Mouse (Mus musculus): ENCODE data around the gene Ick. TPM values are rescaled to one million over a fixed set of nuclear protein-coding genes. Genes with fewer than 3 reads are reported as not detected.

Ick gene
- total RNA-seq, 2 experiments from 2014 or later: 15.7 to 16.6 TPM

- DNase-seq (ENCODE audit: low spot score in 2 of 2): no peak
Measured at GRCm38 (mm10) chr9:78103965-78104560, 4.9 kb upstream of the Ick start.

DNA sequence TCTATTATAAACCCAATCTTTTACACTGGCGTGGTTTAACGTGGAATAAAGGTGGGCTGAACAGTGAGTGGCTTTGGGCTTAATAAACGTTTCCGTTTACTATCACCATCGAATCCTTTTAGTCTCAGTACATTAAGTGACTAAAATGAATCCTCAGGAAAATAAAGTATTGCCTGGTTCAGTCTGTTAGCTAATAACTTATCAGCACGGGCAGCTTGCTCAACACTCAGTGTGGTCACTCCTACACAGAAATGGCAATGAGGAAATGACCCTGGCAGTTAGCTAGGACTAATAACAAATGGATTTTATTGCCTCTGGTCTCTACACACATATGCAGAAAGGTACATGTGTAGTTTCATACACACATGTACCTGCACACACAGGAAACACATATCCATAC lies 4.0 kb upstream of the Ick start:
- no peak for DNase-seq (ENCODE audit: low spot score in 2 of 2)

- DNase-seq (ENCODE audit: low spot score in 2 of 2): no peak
Measured at GRCm38 (mm10) chr9:78105501-78105932, 3.5 kb upstream of the Ick start.

DNA sequence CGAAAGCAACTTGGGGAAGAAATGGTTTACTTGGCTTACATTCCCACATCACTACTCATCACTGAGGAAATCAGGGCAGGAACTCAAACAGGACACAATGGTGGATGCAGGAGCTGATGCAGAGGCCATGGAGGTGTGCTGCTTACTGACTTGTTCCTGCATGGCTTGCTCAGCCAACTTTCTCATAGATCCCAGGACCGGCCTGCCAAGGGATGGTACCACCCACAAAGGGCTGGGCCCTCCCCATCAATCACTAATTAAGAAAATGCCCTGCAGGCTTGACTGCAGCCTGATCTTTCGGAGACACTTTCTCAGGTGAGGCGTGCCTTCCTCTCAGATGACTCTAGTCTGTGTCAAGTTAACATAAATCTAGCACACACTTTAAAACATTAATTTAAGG lies 2.2 kb upstream of the Ick start:
- no peak for DNase-seq (ENCODE audit: low spot score in 2 of 2)

GRCm38 (mm10) chr9:78107582-78107911 lies 1.4 kb upstream of the Ick start:
- no peak for DNase-seq (ENCODE audit: low spot score in 2 of 2)

- peak; percentile 74 to 77 for DNase-seq (ENCODE audit: low spot score in 2 of 2)
Measured at GRCm38 (mm10) chr9:78107912-78108795, 838 bp upstream of the Ick start.

DNA sequence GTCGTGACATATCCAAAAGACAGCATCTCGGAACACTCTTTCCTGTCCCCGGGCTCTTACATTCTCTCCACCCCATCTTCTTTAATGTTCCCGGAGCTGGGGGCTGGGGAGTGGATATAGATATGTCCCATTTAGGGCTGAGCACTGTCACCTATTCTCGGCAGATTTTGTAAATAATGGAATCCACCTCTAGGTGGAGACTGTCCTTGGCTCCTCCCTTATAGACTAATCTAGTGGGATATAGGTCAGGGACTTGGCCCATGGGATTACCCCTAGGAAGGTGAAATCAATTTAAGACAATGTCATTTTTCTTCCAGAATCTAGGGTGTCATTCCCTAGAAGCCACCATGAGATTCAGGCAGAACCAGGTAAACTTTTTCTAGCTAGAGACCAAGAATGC lies 664 bp downstream of the Ick start:
- DNase-seq (ENCODE audit: low spot score in 2 of 2): no peak

DNA sequence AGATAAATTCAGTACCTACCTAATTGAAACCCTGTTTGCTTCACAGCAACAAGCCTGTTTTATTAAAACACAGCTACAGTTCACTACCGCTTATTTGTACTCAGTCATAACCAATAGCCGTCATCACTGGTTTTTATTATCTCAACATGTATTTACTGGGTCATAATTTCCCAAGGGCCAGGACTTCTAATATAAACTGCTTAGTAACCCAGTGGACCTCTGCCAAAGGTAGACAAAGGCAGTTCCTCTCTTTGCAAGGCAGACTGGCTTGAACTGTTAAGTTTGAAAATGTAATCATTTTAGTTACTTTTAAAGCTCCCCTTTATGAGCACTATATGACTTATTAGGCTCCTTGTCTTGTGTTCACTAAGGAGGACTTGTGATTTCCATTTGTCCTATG lies 2.5 kb downstream of the Ick start:
- no peak for DNase-seq (ENCODE audit: low spot score in 2 of 2)

DNA sequence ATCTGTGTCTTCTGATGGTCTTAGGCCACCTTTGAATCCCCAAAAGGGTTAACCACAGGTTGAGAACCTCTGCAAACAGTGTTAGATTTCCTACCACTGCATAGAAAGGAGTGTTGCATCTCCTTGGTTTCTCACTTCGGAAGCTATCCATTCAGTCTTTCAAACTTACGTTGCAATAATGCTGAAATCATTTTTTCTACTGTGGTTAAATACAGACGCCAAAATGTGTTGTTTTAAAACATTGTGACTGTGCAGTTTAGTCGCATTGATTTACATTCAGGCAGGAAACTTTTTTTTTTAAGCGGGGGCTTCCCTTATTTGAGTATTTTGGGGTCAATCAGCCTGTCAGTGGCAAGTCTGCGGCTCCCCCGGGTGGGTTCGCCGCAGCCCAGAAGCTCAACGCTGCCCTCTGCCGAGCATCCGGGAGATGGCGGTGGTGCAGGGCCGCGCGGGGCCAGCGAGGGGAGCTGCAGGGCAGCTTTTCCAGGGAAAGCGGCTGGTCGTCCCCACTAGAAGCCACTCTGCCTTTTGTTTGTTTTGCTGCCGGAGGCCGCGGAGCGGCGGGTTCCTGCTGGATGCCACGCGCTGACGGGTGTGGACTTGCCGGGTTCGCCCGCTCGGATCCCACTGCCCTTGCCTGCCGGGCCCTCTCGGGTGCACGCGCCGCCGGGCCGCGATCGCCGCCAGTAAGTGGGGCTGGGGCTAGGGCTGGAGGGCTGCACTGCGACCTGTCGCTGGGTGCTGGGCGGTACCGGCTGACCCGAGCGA lies 4.0 kb downstream of the Ick start:
- peak; percentile 93 to 95 for DNase-seq (ENCODE audit: low spot score in 2 of 2)

DNA sequence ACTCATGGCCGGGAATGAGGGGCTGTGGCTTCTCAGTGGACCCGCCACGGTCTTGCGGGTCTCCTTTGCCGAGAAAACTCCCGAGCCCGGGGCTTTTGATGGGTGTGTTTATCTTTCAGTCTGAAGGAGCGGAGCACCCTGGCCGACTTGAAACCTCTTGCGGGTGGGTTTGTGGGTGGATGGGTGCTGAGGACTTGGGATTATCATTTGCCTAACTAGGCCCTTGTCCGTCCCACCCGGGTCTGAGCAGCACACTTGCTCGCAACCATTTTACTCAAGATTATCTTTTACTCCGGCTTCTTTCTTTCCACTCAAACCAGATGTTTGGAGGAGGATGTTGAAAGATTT lies 4.5 kb downstream of the Ick start:
- no peak for DNase-seq (ENCODE audit: low spot score in 2 of 2)

DNA sequence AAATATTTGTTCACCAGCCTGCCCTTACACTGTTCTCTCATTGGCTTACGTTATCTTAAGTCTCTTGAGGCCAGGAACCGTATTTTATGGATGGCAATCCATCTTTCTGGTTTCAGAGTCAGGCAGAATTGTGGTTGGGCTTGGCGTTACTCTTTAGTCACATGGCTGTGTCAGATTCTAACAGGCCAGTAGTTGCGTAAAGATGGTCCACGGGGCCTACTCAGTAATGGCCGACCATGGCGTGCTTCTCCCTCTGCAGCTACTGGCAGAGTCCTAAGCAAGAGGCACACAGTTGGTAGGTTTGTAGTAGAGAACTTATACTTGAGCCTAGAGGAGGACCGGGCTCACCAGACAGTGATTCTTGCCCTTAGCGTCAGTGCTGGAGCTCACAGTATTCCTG lies 6.8 kb downstream of the Ick start:
- DNase-seq (ENCODE audit: low spot score in 2 of 2): no peak

GRCm38 (mm10) chr9:78117690-78118089 lies 8.7 kb downstream of the Ick start:
- DNase-seq (ENCODE audit: low spot score in 2 of 2): no peak

DNA sequence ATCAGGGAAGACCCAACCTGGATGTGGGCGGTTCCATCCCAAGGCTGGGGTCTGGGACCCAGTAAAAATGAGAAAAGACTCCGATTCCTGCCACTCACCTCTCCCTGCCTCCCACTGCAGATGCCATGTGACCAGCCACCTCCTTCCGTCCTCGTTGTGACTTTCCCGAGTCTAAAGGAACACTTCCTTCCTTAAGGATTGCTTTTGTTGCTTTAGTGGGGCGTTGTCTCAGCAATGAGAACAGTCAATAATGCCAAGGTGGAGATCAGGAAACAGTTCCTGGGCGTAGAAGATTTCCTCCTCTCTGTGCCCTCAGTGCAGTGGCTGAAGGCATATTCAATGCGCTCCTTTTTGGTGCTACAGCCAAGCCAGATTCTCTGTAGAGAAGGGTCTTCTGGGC lies 12.4 kb downstream of the Ick start:
- no peak for DNase-seq (ENCODE audit: low spot score in 2 of 2)

- no peak for DNase-seq (ENCODE audit: low spot score in 2 of 2)
Measured at GRCm38 (mm10) chr9:78121985-78122384, 13.0 kb downstream of the Ick start.

DNA sequence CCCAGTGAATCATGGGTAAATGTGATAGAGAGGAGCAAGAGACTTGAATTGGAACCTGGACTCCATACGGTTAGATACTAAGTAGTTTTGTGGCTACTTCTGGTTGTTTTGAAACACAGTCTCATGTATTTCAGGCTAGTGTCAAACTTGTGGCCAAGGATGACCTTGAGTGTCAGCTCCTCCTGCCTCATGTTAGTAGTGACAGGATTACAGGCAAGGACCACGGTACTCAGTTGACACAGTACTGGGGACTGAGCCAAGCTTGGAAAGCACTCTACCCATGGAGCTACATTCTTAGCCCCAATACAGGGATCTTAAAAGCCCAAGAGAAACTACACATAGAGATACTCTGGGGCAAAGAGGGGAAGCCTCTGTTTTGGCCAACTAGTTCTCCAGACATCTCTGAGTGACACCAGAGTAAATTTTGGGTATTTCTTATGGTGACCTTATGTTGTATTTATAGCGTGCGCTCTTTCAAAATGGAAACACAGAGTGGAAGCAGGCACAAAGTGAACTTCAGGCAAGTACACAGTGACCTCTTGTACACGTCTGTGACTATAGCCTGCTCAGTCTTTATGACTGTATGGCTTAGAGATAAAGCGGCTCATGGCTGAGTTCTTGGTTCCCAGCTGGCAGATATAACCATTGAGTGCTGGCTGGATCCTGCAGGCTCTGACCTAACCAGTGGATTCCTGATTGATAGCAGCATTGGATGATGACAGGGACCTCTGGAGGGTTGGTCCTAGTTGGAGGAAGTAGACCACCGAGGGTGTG lies 14.1 kb downstream of the Ick start:
- no peak for DNase-seq (ENCODE audit: low spot score in 2 of 2)

- DNase-seq (ENCODE audit: low spot score in 2 of 2): no peak
Measured at GRCm38 (mm10) chr9:78124297-78124696, 15.3 kb downstream of the Ick start.

- no peak for DNase-seq (ENCODE audit: low spot score in 2 of 2)
Measured at GRCm38 (mm10) chr9:78126007-78126406, 17.0 kb downstream of the Ick start.

DNA sequence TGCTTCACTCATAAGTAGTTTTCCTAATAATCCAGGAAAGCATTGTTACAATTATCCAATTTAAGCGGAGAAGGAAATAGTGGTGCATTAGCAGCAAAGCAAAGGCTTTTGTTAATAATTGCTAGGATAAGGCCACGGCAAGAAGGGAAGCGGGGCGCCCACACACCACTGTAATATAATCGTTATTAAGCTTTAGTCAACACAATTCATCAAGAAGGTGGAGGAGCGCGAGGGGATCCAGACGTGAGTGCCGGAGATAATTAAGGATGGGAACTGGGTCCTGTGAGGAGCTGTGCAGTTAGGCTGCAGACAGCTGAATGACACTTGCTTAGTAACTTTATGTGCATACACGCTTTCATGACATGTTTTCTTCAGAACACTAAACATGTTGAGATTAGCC lies 17.7 kb downstream of the Ick start:
- no peak for DNase-seq (ENCODE audit: low spot score in 2 of 2)

DNA sequence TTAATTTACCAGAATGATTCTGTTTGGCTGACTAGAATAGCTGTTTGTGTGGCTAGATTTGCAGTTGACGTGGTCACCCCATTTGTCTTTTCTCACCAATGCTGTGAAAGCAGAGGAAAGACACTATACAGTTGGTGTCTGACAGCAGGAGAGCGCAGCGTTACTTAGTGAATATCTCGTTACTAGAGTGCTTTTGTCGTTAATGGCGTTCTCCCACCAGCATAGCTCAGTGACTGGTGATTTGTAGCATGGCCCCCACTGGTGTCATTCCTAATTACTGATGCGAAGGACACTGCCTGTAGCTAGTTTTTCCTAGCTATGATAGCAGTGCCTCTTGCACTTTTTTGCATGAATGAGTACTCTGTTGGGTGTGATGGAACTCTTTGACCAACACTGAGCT lies 26.7 kb downstream of the Ick start:
- no peak for DNase-seq (ENCODE audit: low spot score in 2 of 2)

GRCm38 (mm10) chr9:78138044-78138676 lies 29.2 kb downstream of the Ick start:
- no peak for DNase-seq (ENCODE audit: low spot score in 2 of 2)

DNA sequence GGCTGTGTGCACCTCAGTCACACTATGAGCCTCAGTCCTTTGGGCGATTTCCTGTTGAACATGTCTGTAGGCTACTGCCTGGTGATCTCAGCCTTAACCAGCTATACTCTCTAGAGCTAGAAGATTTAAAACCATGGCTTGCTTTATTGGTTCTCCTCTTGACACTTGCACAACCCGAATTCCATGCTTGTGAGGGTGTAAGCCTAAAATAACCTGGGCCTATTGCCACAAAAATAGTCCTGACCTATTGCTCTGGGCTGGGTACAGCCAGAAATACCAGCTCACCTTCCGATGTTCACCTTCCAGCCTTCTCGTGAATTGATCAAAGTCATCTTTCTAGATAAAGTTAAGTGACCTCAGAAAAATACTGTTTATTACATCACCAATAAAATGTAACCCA lies 30.5 kb downstream of the Ick start:
- no peak for DNase-seq (ENCODE audit: low spot score in 2 of 2)
